33 mouse cellular contexts compared by ENCODE assay signal in the genomic region with DNA sequence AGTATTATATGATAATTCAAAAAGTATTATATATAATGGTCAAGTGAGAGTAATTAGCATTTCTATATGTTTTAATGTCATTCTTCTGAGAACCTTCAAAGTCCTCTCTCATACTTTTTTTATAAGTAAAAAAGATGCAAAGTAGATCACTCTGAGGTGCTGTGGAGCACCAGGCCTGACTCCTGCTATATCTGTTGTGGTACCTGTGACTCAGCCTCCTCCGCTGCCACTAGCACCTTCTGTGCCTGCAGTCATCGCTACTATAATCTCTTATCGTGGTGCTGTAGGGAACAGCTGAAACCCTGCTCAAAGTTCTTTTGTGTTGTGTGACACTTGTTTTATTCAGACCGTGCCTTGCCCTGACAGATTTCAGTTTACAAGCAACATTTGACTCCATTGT. TPM values are rescaled to one million over a fixed set of nuclear protein-coding genes. Genes with fewer than 3 reads are reported as not detected.
DNase-seq lines count a peak whose midpoint lies in the region; ATAC-seq and TF ChIP-seq lines count a peak whose summit lies in the region.
"Had no signal": no experiment of that assay in that cellular context is flagged by ENCODE, and none has a peak within 500 bp of the region (broad histone marks: within the 10 kb centered on the region; RNA-seq: fewer than 3 reads in every experiment).

No protein-coding gene starts in this region.

- TF ChIP-seq CTCF in thymus, adult 2 months (IDR thresholded peaks at IDR 0.05; ENCODE audit: borderline replicate concordance, control insufficient read depth, extremely low read depth, insufficient read depth, low read length, poor library complexity): no peak
- no peak for TF ChIP-seq CTCF in intestine, postnatal 0 days (IDR thresholded peaks at IDR 0.05; ENCODE audit: low read depth)
- TF ChIP-seq CTCF in stomach, postnatal 0 days (IDR thresholded peaks at IDR 0.05; ENCODE audit: low read depth): no peak

- no peak overlapping the region for H3K9ac ChIP-seq in intestine, embryonic 15.5 days
- no peak overlapping the region for H3K9ac ChIP-seq in intestine, postnatal 0 days (ENCODE audit: low read depth, low read length)
- no peak overlapping the region for H3K9ac ChIP-seq in stomach, postnatal 0 days (ENCODE audit: low read length)
- H3K9ac ChIP-seq: embryonic facial prominence, embryonic 13.5 days; forebrain, embryonic 12.5 days; forebrain, embryonic 15.5 days; heart, embryonic 12.5 days; heart, embryonic 15.5 days; hindbrain, embryonic 14.5 days had no signal

- no peak overlapping the region for H3K4me2 ChIP-seq in intestine, embryonic 15.5 days (replicated peaks)
- H3K4me2 ChIP-seq in intestine, postnatal 0 days (replicated peaks; ENCODE audit: low read depth): no peak overlapping the region
- H3K4me2 ChIP-seq in stomach, postnatal 0 days (replicated peaks; ENCODE audit: low read depth): no peak overlapping the region
- H3K4me2 ChIP-seq: embryonic facial prominence, embryonic 13.5 days; forebrain, embryonic 12.5 days; forebrain, embryonic 15.5 days; heart, embryonic 12.5 days; heart, embryonic 15.5 days; hindbrain, embryonic 14.5 days had no signal

- H3K4me3 ChIP-seq in thymus, adult 2 months (ENCODE audit: control insufficient read depth, insufficient read depth, low read length): no peak overlapping the region
- no peak overlapping the region for H3K4me3 ChIP-seq in intestine, embryonic 15.5 days (replicated peaks)
- H3K4me3 ChIP-seq in intestine, postnatal 0 days (ENCODE audit: low read depth, low read length): no peak overlapping the region
- H3K4me3 ChIP-seq in stomach, postnatal 0 days (ENCODE audit: low read depth, low read length): no peak overlapping the region
- H3K4me3 ChIP-seq: embryonic facial prominence, embryonic 10.5 days; embryonic facial prominence, embryonic 13.5 days; erythroblast, embryonic 14.5 days; forebrain, embryonic 12.5 days; forebrain, embryonic 15.5 days; heart, embryonic 12.5 days; heart, embryonic 15.5 days had no signal

- peaks cover 28% of the 10 kb centered on the region for H3K4me1 ChIP-seq in thymus, adult 2 months (replicated peaks; ENCODE audit: control insufficient read depth, insufficient read depth, low read length)
- no peaks in the 10 kb centered on the region for H3K4me1 ChIP-seq in intestine, embryonic 15.5 days (replicated peaks)
- H3K4me1 ChIP-seq in intestine, postnatal 0 days (replicated peaks; ENCODE audit: control insufficient read depth, insufficient read depth, low read length): no peaks in the 10 kb centered on the region
- no peaks in the 10 kb centered on the region for H3K4me1 ChIP-seq in stomach, postnatal 0 days (replicated peaks; ENCODE audit: control insufficient read depth, insufficient read depth)
- H3K4me1 ChIP-seq: embryonic facial prominence, embryonic 13.5 days; forebrain, embryonic 12.5 days; forebrain, embryonic 15.5 days; heart, embryonic 12.5 days; heart, embryonic 15.5 days had no signal

- peak overlapping the region; percentile 29; the same call in 1 of the 2 replicates for H3K27ac ChIP-seq in thymus, adult 2 months (ENCODE audit: control insufficient read depth, insufficient read depth, low read length)
- H3K27ac ChIP-seq in intestine, embryonic 15.5 days: no peak overlapping the region
- H3K27ac ChIP-seq in intestine, postnatal 0 days (ENCODE audit: low read depth, low read length): peak overlapping the region; percentile 15; the same call in 1 of the 2 replicates
- H3K27ac ChIP-seq in stomach, postnatal 0 days (replicated peaks): no peak overlapping the region; the same call in 1 of the 2 replicates
- H3K27ac ChIP-seq: embryonic facial prominence, embryonic 10.5 days; embryonic facial prominence, embryonic 13.5 days; forebrain, embryonic 12.5 days; forebrain, embryonic 15.5 days; heart, embryonic 15.5 days; hindbrain, embryonic 14.5 days; hindbrain, postnatal 0 days had no signal

- no peaks in the 10 kb centered on the region for H3K9me3 ChIP-seq in intestine, embryonic 15.5 days
- no peaks in the 10 kb centered on the region for H3K9me3 ChIP-seq in intestine, postnatal 0 days (ENCODE audit: control insufficient read depth)
- no peaks in the 10 kb centered on the region for H3K9me3 ChIP-seq in stomach, postnatal 0 days (ENCODE audit: control insufficient read depth, low read length)
- H3K9me3 ChIP-seq: embryonic facial prominence, embryonic 10.5 days; embryonic facial prominence, embryonic 13.5 days; forebrain, embryonic 12.5 days; forebrain, embryonic 15.5 days; heart, embryonic 12.5 days; heart, embryonic 15.5 days had no signal

- H3K36me3 ChIP-seq in thymus, adult 2 months (ENCODE audit: control insufficient read depth, insufficient read depth, low read length): no peaks in the 10 kb centered on the region
- H3K36me3 ChIP-seq in intestine, embryonic 15.5 days: no peaks in the 10 kb centered on the region
- no peaks in the 10 kb centered on the region for H3K36me3 ChIP-seq in intestine, postnatal 0 days (ENCODE audit: control insufficient read depth, insufficient read depth)
- H3K36me3 ChIP-seq in stomach, postnatal 0 days (ENCODE audit: control insufficient read depth, insufficient read depth, low read length): no peaks in the 10 kb centered on the region
- H3K36me3 ChIP-seq: embryonic facial prominence, embryonic 10.5 days; embryonic facial prominence, embryonic 13.5 days; forebrain, embryonic 12.5 days; forebrain, embryonic 15.5 days; heart, embryonic 12.5 days; heart, embryonic 15.5 days had no signal

- no peak for TF ChIP-seq POLR2A in thymus, adult 2 months (IDR thresholded peaks at IDR 0.05; ENCODE audit: control insufficient read depth, extremely low read depth, insufficient read depth, low read length, poor library complexity)

- DNase-seq in thymus, adult 2 months: no peak
- DNase-seq in thymus, postnatal 10 days (ENCODE audit: low spot score in 2 of 2): no peak
- peak; percentile 28 for DNase-seq in stomach, postnatal 0 days (ENCODE audit: low spot score)
- no peak for DNase-seq in adrenal gland, postnatal 4 days (ENCODE audit: low spot score in 2 of 2)
- DNase-seq in frontal cortex, postnatal 10 days (ENCODE audit: low spot score in 2 of 2): no peak
- DNase-seq: adrenal gland, adult 2 months; adrenal gland, postnatal 25 days; cerebellum, adult 11 months; cerebellum, adult 2 months; cerebellum, adult 9-11 months; cerebellum, postnatal 25 days; gastrocnemius, postnatal 10 days; gastrocnemius, postnatal 36 days; heart, postnatal 10 days; heart, postnatal 4 days had no signal

- ATAC-seq in intestine, embryonic 15.5 days: peak; percentile 65
- peak; percentile 57 for ATAC-seq in intestine, postnatal 0 days
- ATAC-seq in stomach, postnatal 0 days (ENCODE audit: low FRiP score, low TSS enrichment): peak; percentile 74
- ATAC-seq: CD4-positive, CD25-positive, alpha-beta regulatory T cell, adult 4 months; forebrain, embryonic 15.5 days; hindbrain, postnatal 0 days; inflammation-experienced regulatory T-cells, adult 6 months had no signal

- WGBS in thymus, adult 2 months: 52% methylated on average over 4 of the region's 4 CpGs
- 76% methylated on average over 4 of the region's 4 CpGs for WGBS in intestine, embryonic 15.5 days
- WGBS in intestine, postnatal 0 days: 52% methylated on average over 4 of the region's 4 CpGs
- 51% methylated on average over 4 of the region's 4 CpGs for WGBS in stomach, postnatal 0 days

- no peaks in the 10 kb centered on the region for H3K27me3 ChIP-seq in thymus, adult 2 months (ENCODE audit: control insufficient read depth, insufficient read depth, low read length)
- no peaks in the 10 kb centered on the region for H3K27me3 ChIP-seq in intestine, embryonic 15.5 days (replicated peaks)
- H3K27me3 ChIP-seq in intestine, postnatal 0 days (replicated peaks; ENCODE audit: control insufficient read depth, insufficient read depth, low read length): no peaks in the 10 kb centered on the region
- H3K27me3 ChIP-seq in stomach, postnatal 0 days (ENCODE audit: control insufficient read depth, insufficient read depth, low read length): no peaks in the 10 kb centered on the region
- H3K27me3 ChIP-seq: embryonic facial prominence, embryonic 13.5 days; forebrain, embryonic 12.5 days; forebrain, embryonic 15.5 days; heart, embryonic 12.5 days; heart, embryonic 15.5 days had no signal

- TF ChIP-seq EP300 in stomach, postnatal 0 days (optimal IDR thresholded peaks at IDR 0.05): no peak

RNA-seq across cellular contexts. Expression of gene Ankrd22, which starts 0.5 kb away (rescaled TPM):
- polyA plus RNA-seq in thymus, adult 2 months (2012; rRNA removed): 0.62 and 0.73 TPM in 2 replicates
- polyA plus RNA-seq in intestine, embryonic 15.5 days (2015; fragmentation: Nextera tagmentation; extraction: Ambion mirVana): 1.5 and 1.7 TPM in 2 replicates
- 3.0 TPM in 2 replicates for polyA plus RNA-seq in intestine, postnatal 0 days (2015; fragmentation: Nextera tagmentation; extraction: Ambion mirVana)
- polyA plus RNA-seq in stomach, postnatal 0 days (2015; fragmentation: Nextera tagmentation; extraction: Ambion mirVana): 16.3 and 17.4 TPM in 2 replicates
- total RNA-seq in adrenal gland, postnatal 4 days (2021): under 1 TPM in 1 of 2 experiments, not detected in 1; 0.20 TPM
- total RNA-seq: adrenal gland, adult 2 months; adrenal gland, postnatal 25 days; gastrocnemius, adult 18-20 months; gastrocnemius, postnatal 10 days; gastrocnemius, postnatal 36 days; heart, adult 8-10 months; heart, postnatal 10 days; heart, postnatal 4 days; hindbrain, postnatal 0 days; MEL had no signal
- polyA plus RNA-seq: adrenal gland, adult 2 months; C2C12; CD4-positive, CD25-positive, alpha-beta regulatory T cell, adult 4 months; erythroblast, embryonic 14.5 days; forebrain, embryonic 12.5 days; forebrain, embryonic 15.5 days; heart, embryonic 12.5 days; hindbrain, embryonic 11.5 days; hindbrain, embryonic 14.5 days; hindbrain, postnatal 0 days; inflammation-experienced regulatory T-cells, adult 6 months had no signal

RNA-seq across cellular contexts. Expression of gene Stambpl1, which starts 25.6 kb away (rescaled TPM):
- polyA plus RNA-seq in thymus, adult 2 months (2012; rRNA removed): 33.0 and 34.0 TPM in 2 replicates
- polyA plus RNA-seq in intestine, embryonic 15.5 days (2015; fragmentation: Nextera tagmentation; extraction: Ambion mirVana): 19.6 and 20.2 TPM in 2 replicates
- polyA plus RNA-seq in intestine, postnatal 0 days (2015; fragmentation: Nextera tagmentation; extraction: Ambion mirVana): 14.8 and 16.8 TPM in 2 replicates
- polyA plus RNA-seq in stomach, postnatal 0 days (2015; fragmentation: Nextera tagmentation; extraction: Ambion mirVana): 13.0 and 13.1 TPM in 2 replicates
- total RNA-seq in adrenal gland, postnatal 4 days (2021): 1 to 10 TPM; 7.5 to 8.3 TPM
- total RNA-seq: MEL had no signal
- polyA plus RNA-seq: erythroblast, embryonic 14.5 days had no signal

Comparison
In these comparisons a context has a peak if more than half of its experiments do, and no peak if none do; other contexts are left out.
1. H3K27ac ChIP-seq: peak in thymus, adult 2 months (single experiment) and intestine, postnatal 0 days (single experiment); none in intestine, embryonic 15.5 days (single experiment) and stomach, postnatal 0 days (single experiment).
2. Peak in every context shown above with its lines, with median percentiles within 50 percentile points of each other: ATAC-seq.